Mouse (Mus musculus): ENCODE data around the gene 1700067K01Rik.

1700067K01Rik gene

GRCm38 (mm10) chr8:84052746-84053145 is 51.4 kb downstream of the 1700067K01Rik start:
- in situ Hi-C loops (cut with MboI, MseI): no loop called here

- in situ Hi-C loops (cut with MboI, MseI): no loop called here
Observed at GRCm38 (mm10) chr8:84053229-84053628, 51.9 kb downstream of the 1700067K01Rik start.

All from T-helper 2 cell (primary cell).